Mouse (Mus musculus): ENCODE measurements around the gene Cyb561.

Gene Cyb561

GRCm38 (mm10) chr11:105952911-105953386 is at the start of gene Cyb561:
Cyb561 (minus strand) TSS chr11:105953336.
- no peak for DNase-seq

DNA sequence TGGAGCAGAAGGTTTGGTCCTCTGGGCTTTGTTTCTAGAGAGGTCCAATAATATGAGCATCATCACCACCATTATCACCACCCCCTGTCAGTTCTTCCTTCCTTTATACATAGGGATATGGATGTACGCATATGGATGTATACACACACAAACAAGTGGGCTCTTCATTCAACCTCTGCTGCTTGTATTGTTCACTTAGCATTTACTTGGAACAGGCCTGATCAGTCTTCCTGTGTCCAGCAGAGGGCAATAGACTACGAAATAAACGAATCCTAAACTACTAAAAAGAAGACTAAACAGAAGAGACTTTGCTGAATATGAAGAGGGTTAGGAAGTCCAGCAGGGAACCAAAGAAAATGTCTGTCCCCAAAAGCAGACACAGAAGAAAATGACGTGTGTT is 48.6 kb upstream of the Cyb561 start:
- DNase-seq: peak; percentile 24

- no peak for DNase-seq
Measured at GRCm38 (mm10) chr11:106000062-106000461, 46.9 kb upstream of the Cyb561 start.

DNA sequence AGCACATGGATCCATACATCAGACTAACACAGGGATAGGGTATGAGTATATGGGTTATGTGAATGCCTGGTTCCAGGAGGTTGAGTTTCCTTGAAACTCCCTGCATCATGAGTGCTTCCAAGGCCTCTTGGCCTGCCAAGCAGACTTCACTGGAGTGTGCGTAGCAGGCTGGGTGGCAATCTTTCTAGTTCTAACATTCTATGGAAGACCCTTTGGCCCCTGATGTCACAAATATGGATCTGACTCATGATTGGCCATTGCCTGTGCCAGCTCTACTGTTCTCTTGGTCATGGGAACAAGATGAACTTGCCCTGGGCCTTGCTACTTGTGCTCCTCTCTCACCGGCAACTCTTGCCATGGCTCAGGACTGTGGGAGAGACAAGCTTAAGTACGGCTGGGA is 41.2 kb upstream of the Cyb561 start, which contains the start of gene Ace3:
Gene Ace3, plus strand, starts transcription at position 301 of the 400 bp plus-strand sequence.
- DNase-seq: no peak

DNA sequence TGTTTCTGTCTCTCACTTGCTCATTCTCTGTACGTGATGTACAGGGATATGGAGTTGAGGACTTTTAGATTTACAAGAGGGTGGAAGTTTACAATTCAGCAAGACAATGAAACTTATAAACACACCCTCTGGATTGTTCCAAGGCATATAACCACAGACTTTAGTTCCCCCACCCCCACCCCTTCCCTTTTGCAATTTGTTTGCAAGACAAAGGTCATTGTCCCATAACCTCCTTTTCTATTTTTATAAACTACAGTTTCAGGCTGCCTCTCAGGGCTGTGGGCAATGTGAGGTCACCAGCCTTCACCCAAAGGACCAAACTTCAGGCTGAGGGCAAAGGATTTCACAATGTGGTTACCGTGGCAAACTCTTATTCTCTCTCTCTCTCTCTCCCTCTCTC is 37.1 kb upstream of the Cyb561 start:
- DNase-seq: no peak

DNA sequence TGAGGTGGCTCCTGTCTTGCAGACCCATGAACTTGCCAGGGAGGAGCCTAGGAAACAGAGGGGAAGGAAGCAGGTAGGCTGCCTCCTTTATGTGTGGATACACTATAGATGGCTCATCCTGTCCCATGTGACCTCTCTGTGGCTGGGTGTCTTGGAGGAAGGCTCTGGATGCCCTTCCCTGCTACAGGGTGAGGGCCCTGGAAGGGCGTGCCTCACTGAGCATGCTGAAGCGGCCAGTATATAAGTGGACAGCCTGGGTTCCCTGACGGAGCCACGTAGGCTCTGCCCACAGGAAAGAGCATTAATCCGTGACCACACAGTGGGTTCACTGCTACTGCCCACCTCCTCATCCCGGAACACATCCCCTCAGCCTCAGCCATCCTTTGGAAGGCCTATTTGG is 36.3 kb upstream of the Cyb561 start:
- DNase-seq: no peak

- DNase-seq: no peak
Measured at GRCm38 (mm10) chr11:105987446-105987845, 34.3 kb upstream of the Cyb561 start.

GRCm38 (mm10) chr11:105984452-105984851 is 31.3 kb upstream of the Cyb561 start:
- no peak for DNase-seq

DNA sequence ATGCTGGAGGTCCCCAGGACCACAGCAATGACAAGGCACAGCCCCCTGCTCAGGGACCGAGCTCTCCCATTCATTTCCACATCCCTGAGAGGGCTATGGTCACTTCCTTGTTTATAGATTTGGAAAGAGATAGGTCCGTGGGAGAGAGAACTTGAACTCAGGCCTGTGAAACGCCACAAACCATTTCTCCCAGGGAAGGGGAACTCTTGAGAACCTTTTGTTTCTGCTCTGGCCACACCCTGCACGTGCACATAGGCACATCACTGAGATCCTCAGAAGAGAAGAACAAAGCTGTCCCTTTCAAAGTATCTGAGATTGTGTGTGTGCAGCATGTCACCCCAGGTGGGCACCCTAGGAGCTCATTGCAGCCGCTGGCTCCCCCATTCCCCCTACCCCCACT is 25.5 kb upstream of the Cyb561 start:
- DNase-seq: no peak

DNA sequence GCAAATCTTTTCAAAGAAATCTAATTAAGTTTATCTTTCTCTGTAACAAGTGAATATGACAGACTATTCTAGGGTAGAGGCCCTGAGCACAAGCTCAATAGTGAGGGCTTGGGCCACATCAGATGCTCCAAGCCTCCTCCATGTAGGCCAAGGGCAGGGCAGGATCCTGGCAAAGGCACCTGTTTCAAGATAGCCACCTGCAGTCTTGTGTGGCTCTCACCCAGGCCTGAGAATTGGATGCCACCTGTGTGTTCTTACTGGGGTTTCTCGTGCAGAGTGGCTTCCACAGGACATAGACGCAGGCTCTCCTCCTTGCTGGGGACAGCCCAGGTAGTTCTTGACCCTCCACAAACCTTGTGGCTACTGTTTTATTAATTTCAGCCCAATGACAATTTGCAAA is 25.1 kb upstream of the Cyb561 start:
- no peak for DNase-seq

DNA sequence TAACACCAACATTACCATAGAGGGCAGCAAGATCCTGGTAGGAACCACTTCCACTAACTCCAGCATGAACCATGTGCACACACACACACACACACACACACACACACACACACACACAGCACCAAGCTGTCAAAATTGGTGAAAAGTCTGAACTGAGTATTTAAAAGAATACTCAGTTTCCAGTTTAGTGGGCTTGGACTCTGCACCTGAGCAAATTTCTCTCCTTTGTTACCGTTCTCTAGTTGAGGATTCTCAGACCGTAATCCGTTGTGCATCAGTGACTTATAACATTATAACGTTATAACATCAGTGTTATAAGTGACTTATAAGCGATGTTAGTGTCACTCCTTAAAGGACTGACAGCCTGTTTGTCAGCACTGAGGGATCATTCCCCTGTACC is 22.5 kb upstream of the Cyb561 start:
- no peak for DNase-seq

DNA sequence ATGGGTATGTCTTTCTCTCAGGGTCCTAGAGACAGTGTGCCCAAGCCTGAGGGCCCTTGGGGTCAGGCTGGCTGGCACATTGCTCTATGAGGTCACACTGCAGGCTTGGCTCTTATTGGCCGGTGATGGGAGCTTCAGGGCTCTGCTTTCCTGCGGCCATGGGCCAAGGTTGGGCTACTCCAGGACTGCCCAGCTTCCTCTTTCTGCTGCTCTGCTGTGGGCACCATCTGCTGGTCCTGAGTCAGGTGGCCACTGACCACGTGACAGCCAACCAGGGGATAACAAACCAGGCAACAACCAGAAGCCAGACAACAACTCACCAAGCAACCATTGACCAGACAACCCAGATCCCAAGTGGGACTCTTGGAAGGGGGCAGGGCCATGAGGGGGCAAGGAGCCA is 21.9 kb upstream of the Cyb561 start:
- no peak for DNase-seq

DNA sequence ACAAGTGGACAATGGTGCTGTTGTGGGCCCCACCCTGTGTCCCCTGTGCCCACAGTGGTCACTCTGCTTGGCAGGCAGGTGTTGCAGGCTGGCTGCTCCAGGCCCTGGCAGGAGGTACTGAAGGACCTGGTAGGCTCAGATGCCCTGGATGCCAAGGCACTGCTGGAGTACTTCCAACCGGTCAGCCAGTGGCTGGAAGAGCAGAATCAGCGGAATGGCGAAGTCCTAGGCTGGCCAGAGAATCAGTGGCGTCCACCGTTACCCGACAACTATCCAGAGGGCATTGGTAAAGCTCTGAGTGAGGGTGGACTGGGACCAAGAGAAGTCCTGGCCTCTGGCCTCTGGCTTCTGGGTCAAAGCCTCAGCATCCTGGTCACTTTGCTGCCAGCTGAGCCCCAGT is 21.5 kb upstream of the Cyb561 start:
- no peak for DNase-seq

DNA sequence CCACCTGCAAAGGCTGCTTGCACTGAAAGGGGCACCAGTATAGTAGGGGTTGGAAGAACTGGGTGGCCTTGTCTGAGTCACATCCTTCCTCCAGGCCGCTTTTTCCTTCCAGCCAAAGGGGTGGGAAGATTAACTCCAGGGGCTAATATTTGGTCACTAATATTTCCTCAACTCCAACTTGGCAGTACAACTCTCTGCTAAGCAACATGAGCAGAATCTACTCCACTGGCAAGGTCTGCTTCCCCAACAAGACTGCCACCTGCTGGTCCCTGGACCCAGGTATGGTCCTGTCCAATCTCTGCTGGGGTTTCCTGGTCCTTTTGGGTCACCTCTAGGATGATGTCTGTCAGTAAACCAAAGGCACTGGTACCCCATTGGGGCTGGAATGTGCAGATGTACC is 16.4 kb upstream of the Cyb561 start:
- peak; percentile 57 for DNase-seq

DNA sequence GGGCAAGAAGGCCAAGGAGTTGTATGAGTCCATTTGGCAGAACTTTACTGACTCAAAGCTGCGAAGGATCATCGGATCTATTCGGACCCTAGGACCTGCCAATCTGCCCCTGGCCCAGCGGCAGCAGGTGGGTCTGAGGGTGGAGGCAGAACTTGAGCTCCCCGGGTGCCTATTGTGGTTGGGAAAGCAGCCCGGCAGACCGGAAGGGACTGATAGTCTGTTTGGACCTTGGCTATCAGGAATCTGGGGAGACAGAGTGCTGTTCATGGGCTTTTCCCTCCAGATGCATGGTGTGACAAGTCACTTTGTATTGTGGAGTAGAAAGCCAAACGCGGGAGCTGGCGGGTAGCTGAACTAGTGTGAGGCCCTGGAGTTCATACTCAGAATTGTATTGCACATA is 15.8 kb upstream of the Cyb561 start:
- no peak for DNase-seq

- DNase-seq: peak; percentile 50
Measured at GRCm38 (mm10) chr11:105967741-105968574, 14.8 kb upstream of the Cyb561 start, which contains the start of gene Ace. Ace (plus strand) TSS chr11:105967945.

- no peak for DNase-seq
Measured at GRCm38 (mm10) chr11:105966288-105966687, 13.2 kb upstream of the Cyb561 start.

DNA sequence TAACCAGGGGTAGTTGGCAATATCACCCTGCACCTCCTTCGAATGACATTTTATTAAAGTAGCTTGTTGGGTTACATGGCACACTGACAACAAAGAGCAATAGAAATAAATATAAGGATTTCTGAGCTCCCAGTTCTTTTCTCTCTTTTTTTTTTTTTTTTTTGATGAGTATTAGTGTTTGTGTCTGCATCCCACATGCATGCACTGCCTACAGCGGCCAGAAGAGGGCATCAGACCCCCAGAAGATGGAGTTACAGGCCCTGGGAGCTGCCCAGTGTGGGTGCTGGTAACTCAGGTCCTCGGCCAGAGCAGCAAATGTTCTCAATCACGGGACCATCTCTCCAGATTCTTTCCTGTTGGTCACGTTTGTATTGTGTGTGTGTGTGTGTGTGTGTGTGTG is 11.6 kb upstream of the Cyb561 start:
- DNase-seq: peak; percentile 33

DNA sequence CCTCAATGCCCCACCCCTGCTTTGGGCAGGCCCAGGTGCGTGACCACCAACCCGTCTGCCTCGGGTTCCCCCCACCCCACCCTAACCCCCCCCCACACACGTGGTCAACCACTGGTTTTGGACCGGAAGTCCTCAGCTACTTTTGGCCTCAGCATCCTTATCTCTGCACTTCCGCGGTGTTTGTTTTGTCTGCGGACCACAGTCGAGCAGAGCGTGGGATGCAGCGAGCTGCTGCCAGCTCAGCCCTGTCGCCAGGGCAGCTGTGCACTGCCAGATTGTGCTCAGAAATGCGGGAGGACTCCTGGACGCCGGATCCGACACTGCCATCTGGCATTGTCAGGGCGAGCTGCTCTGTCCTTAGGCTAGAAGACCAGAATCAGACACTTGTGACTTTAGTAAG is 6.2 kb upstream of the Cyb561 start:
- no peak for DNase-seq

DNA sequence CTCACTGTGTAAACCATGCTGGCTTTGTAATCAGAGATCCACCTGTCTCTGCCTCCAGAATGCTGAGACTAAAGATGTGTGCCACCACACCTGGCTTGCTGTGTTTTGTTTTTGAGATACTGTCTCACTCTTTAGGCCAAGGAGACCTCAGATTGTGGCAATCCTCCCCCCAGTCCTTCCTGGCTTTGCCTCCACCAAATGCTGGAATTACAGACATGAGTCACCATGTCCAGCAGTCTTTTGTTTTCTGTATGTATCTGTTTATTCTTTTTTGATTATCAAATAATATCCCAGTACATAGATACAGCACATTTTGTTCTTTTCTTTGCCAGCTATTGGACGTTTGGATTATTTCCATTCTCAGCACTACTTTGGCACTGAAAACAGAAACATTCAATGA is 5.4 kb upstream of the Cyb561 start:
- no peak for DNase-seq

- DNase-seq: no peak
Measured at GRCm38 (mm10) chr11:105957501-105957900, 4.4 kb upstream of the Cyb561 start.

DNA sequence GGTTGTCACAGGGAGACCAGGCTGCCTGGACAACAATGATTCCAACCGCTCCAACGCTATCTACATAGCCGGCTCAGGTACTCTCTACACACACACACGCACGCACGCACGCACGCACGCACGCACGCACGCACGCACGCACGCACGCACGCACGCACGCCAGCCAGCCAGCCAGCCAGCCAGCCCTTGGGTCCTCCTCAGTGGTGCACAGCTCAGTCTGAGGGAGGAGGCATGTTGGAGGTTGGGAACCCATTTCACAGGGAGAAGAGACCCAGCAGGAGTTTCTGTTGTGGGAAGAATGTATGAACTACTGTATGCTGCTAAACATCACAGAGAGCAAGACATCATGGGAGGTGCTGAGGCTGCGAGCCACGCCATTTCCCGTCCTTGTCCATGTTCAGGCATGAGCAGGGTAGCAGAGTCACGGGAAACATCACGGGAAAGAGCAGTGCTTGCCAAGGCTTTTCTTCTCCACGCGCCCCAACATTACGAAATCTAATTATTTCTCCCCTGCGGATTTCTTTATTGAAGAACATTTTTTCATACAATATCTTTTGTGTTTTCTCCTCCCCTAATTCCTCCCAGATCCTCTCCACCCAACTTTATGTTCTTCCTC is 2.8 kb upstream of the Cyb561 start:
- no peak for DNase-seq

- DNase-seq: no peak
Measured at GRCm38 (mm10) chr11:105953402-105953801, 266 bp upstream of the Cyb561 start.

- no peak for DNase-seq
Measured at GRCm38 (mm10) chr11:105952111-105952510, 1.0 kb downstream of the Cyb561 start.
